Mouse (Mus musculus): Measurements from ENCODE around the gene Rfx4.

The Rfx4 gene

GRCm38 (mm10) chr10:84755786-84756203, at the start of gene Rfx4:
TSS of gene Rfx4 (plus strand) at chr10:84756062.
- no peak for DNase-seq (ENCODE audit: low read depth)

DNA sequence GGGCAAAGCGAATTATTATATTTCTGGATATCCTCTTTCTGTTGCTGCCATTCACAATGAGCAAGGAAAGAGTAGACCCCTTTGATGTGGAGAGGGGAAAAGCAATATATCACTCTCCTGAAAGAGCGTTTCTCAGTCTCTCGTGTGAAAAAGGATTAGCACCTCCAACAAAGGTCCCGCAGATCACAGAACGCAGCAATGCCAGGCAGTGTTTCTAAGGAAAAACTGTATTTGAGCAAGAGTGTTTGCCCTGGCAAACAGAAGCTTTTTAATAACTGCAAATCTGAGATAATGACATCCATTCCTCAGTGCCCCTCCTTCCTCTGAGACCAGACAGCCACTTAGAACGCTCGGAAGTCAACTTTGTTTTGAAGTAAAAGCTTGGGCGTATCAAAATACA, 49.3 kb upstream of the Rfx4 start:
- DNase-seq (ENCODE audit: low read depth): no peak

DNA sequence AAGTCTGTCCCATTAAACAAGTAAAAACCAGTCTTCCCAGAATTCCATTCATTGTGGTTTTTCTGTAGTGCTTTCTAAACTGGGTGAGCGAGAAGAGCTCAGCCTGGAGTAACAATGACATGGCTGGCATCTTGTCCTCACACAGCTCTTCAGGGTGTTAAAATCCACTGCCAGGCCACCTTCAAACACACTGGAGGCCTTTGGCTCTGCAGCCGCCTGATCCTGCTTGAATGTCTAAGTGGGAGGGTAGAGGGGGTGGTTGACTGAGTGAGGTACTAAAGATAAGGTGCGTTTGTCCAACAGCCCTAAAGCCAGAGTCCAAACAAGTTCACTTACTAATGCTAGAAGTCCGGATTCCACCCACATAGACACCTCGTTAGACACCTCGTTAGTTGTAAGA, 48.6 kb upstream of the Rfx4 start:
- DNase-seq (ENCODE audit: low read depth): no peak

DNA sequence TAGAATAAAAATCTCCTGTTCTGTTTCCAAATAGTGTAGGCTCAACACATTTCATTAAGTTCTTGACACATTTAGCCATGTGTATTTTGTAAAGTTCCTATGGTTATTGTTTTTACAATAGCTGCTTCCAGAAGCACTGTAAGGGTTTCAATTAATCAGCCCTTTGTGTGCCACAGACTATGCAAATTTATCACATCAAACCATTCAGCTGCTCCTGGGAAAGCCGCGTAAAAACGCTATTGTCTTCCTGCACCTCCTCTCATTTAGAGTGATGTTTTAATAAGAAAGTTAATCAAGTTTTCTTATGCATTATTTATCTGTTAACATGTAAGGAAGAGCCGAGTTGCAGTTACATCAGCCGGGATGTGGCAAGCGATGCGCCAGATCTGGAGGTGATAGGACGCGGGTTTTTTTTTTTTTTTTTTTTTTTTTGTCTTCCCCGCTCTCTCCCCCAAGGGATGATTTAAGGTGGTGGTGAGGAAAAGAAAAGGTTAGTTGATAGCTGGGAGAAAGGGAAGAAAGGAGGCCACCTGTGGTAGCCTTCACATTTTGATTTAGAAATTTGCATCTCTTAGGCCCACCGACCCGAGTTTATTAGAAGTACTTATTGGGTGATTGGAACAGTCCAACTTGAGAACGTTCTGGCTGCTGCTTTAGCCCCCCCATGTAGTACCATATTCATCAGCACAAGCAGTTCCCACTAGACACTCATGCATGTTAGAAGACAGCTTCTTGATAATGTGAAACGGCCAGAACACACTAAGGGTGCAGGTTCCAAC, 47.9 kb upstream of the Rfx4 start:
- DNase-seq (ENCODE audit: low read depth): no peak

DNA sequence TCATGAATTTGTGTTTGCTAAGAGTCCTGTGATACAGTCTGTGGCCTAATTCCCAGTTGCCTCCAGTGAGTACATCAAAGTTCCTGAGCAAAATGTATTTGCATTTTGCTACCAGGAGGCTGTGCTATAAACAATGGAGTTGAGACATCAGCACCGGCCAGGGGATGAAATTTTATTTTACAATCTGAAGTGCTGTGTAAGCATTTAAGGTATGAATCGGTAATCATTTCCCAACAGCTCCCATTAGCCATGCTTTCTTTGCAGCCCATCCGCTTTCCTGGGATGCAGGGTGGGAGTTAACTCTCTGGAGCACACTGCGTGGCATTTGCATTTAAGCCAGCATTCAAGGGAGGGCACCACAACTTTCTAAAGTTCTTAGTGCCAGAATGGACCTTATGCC, 45.7 kb upstream of the Rfx4 start:
- no peak for DNase-seq (ENCODE audit: low read depth)

- DNase-seq (ENCODE audit: low read depth): no peak
These were observed 45.0 kb upstream of the Rfx4 start for GRCm38 (mm10) chr10:84710827-84711226.

DNA sequence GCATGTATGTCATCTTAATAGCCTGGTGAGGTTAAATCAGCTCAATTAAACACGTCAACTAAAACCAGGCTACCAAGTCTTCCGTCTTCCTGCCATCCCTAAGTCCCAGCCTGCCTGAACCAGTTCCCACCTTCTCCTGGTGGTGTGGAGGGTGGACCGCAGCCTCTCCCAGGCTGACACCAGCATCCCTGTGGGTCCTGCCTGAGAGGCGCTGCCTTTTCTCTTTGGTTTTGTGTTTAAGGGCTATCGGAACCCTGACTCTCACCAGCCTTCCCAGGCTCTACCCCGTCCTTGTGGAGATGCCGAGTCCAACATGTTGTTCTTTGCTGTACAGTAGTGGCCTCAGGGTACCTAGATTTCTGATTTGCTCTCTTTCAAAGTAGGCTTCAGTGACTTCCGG, 44.4 kb upstream of the Rfx4 start:
- DNase-seq (ENCODE audit: low read depth): no peak

DNA sequence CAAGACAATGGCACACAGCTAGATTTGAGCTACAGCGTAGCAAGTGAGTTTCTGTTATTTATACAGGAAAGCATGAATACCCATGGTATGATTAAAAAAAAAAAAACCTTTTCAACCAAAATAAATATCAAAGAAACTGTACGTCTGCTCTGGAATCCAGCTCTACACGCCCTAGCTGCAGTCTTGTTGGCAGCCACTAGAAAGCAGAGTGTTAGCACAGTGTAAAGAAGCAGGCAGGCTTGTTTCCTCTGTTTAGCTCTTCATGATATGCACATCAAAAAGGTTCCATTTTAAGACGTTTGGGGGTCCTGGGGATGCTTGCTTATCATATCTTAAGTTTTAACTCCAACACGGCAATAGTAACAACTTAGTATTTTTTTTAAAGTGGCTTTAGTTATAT, 43.9 kb upstream of the Rfx4 start:
- no peak for DNase-seq (ENCODE audit: low read depth)

DNA sequence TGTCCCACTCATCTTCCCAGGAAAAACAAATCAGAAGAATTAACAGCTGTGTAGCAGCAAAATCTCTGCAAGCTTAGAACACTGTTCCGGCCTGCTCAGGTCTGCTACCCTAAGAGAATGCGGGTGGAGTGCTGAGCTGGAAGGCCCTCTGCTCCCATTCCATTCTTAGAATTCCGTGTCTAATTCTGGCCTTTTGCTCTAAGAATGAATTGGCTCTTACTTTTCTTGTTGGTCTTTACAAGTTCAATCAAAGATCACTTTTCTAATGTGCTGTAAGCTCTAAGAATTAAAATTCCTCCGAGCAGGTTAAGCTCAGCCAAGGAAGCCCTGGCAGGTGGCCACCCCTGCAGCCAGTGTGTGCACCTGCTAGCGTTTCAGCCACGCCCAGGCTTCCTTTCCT, 43.3 kb upstream of the Rfx4 start:
- no peak for DNase-seq (ENCODE audit: low read depth)

GRCm38 (mm10) chr10:84713043-84713442, 42.8 kb upstream of the Rfx4 start:
- no peak for DNase-seq (ENCODE audit: low read depth)

DNA sequence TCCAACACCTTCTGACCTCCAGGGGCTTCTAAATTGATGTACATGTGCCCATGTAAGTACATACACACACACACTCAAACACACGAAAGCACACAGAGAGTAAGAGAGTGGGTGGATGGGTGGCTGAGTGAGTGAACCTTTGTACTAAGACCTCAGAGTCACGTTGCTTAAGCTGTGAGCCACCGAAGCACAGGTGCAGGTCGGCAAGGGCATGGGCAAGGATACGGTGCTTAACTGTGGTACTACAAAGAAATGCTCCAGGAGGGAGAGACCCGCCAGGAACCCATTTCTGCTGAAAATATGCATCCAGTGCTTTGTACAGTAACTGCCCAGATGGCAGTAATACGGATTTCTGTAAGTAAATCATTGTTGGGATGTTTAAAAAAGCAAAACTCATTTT, 40.2 kb upstream of the Rfx4 start:
- no peak for DNase-seq (ENCODE audit: low read depth)

DNA sequence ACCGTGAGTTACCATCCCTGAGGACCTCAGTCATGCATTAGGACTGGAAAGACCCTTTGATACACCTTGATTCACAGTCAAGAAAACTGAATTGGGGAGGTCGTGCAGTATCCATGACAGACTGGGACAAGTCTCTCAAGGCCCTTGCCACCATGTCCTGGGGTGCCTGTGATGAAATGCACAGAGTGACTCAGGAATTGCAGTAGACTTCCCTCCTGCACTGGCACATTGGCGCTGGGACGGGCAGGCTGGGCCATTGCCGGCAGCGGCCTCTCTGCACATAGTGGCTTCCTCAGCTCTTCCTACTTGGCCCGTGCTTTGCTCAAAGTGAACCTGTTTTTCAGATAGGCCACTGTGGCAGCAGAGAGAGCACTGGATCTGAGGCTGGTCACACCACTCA, 39.3 kb upstream of the Rfx4 start:
- no peak for DNase-seq (ENCODE audit: low read depth)

GRCm38 (mm10) chr10:84722711-84723110, 33.2 kb upstream of the Rfx4 start:
- no peak for DNase-seq (ENCODE audit: low read depth)

DNA sequence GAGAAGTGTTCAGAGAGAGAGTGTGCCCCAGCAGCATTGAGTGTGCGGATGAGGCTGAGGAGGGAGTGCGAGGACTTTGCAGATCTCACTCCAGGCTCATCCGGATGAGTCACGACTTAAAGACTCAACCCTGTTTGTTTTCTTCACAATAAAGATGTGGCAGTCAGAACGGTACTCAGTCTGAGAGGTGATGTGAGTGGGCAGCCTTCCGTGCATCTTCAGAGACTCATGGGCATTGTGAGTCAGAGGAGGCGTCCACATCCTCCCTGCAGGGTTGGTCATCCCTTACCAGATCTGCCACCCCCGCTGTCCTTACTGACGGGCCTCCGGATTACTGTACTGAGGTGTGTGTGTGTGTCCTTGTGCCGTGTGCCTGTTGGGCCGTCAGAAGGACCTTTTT, 28.9 kb upstream of the Rfx4 start:
- no peak for DNase-seq (ENCODE audit: low read depth)

GRCm38 (mm10) chr10:84727760-84728159, 28.1 kb upstream of the Rfx4 start:
- DNase-seq (ENCODE audit: low read depth): no peak

- no peak for DNase-seq (ENCODE audit: low read depth)
These were observed 25.8 kb upstream of the Rfx4 start for GRCm38 (mm10) chr10:84730078-84730477.

- no peak for DNase-seq (ENCODE audit: low read depth)
These were observed 24.9 kb upstream of the Rfx4 start for GRCm38 (mm10) chr10:84730956-84731355.

DNA sequence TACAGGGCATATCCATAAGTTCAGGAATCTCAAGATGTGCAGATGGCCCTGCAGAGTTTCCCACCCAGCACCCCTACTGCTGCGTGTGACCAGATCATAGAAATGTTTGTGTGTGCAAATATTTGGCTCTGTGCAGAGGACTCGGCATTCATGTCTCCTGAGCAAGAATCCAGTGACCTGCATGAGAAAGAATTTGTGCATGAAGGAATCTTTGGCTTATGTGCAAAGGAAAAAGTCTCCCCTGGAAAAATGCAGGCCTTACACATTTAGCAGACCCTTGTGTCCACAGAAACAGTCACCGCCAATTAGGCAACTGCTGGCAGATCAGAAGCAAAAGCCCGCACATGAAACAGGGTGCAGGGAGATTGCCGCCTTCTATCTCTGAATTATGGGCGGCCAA, 22.4 kb upstream of the Rfx4 start:
- no peak for DNase-seq (ENCODE audit: low read depth)

DNA sequence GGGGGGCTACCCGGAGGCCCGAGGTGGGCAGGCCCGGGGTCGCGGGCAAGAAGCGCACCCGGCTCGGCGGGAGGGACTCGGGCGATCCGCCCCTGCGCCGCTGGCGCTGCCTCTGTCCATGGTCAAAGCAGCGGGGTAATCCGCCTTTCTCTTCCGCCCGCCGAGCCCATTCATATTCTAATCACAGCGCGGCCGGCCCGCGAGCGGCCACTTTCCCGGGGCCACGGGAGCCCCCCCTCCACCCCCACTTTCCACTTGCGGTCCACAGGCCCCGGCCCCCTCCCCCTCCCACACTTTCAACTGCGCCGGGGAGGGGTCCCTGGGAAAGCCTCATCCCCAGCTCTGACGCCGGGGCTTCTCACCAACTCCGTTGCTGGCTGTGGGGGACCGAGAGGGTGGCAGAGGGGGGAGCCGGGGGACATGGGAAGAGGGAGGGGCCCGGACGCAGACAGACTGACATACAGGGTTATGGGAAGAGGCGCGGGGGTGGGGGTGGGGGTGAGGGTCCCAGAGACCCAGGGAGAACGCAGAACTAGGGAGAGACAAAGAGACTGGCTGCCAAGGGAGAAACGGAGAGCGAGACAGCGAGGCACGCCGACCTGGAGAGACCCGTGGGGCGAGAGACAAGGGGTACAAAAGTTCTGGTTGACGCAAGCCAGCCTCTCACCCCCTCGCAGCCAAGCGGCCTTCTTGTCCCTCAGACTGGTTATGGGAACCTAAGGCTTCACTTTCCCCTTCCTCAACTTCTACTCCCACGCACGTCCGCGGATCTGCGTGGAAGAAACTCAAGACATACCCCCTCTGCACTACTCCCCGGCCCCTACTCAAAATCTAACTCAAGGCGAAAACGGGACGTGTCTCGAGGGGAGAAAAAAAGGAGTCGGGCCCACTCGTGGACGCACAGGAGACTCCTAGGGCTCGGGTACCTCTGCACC, 744 bp upstream of the Rfx4 start:
- no peak for DNase-seq (ENCODE audit: low read depth)

DNA sequence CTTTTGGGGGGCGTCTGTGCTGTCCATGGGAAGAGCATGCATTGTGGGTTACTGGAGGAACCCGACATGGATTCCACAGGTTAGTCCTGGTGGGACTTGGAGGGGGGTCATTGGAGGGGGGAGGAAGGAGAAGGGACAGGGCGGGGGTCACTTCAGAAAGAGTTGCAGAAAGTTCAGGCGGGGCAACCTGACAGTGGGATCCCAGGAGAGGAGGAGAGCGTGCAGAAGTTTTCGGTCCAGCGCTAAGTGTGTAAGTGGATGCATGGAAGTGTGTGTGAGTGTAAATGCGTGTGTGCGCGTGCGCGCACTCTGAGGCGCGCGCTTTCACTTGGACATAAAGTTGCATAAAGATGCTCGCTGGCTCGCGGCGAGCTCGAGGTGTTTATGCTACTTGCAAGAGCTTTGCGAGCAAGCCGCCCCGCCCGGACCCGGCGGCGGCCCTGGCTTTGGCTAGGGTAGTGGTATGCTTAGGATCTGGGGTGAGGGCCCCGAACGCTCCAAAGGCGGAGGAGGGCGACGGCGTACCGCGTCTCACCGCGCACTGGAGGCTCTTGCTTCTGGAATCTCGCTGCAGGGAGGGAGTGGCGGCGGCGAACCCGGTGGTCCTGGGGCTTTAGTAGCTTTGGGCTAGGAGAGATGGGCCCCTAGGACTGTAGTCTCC, 703 bp downstream of the Rfx4 start:
- no peak for DNase-seq (ENCODE audit: low read depth)

DNA sequence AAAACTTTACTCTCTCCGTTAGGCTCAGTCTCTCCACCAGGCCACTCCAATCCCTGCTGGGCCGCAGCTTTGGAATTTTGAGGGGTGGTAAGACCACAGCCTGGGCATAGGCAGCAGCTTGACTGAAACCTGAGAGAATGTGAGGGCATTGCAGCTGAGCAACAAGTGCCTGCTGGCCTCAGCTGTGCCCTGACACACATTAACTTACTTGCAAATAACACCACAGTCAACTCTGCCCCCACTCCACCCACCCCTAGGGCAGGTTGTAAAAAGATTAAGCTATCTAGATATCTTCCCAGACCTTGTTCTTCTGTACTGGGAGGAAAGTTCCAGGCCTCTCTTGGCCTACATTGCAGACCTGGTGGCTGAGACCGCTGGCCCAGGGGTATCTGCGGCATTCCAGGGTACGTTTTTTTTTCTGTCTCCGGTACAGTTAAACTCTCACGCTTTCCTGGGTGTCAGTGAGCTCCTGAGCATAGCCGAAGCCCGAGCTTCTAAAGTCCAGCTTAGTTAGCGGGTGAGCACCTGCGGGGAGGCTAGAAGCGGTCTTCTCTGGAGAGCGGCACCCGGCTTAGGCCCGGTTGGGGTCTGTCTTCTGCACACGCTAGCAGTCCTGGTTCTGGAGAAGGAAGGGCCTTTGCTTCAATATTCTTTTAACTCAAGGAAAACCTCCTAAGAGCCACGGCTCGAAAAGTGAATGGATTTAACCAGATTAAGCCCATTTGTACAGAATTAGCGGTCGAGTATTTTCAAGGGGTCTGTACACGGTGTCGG, 1.8 kb downstream of the Rfx4 start:
- DNase-seq (ENCODE audit: low read depth): no peak

- DNase-seq (ENCODE audit: low read depth): no peak
These were observed 2.3 kb downstream of the Rfx4 start for GRCm38 (mm10) chr10:84758200-84758468.
